Mouse (Mus musculus) CH12.LX (cell line): ENCODE data around the gene Fibcd1. TPM values are rescaled to one million over a fixed set of nuclear protein-coding genes. Genes with fewer than 3 reads are reported as not detected.

ENCODE experiments used
- DNase-seq: peaks from one replicate; pipeline ENCODE4 v3.0.0-alpha.2; 2013; ENCODE audit errors: extremely low read depth
- H3K27ac ChIP-seq: 2 replicates; pipeline ENCODE4 v1.5.1; 2012; ENCODE audit warnings: low read depth, mild to moderate bottlenecking, control low read depth, moderate library complexity; ENCODE audit not compliant: insufficient read depth
- H3K27me3 ChIP-seq: replicated peaks from 2 replicates; pipeline ENCODE3; 2012; ENCODE audit warnings: inconsistent platforms
- H3K36me3 ChIP-seq, 2 experiments: replicated peaks in 1 of 2; 2 replicates each; pipeline versions ENCODE3 to v1.6.1; 2012; ENCODE audit warnings: inconsistent platforms in 1 of 2, low read length in 1 of 2, mild to moderate bottlenecking in 1 of 2, mixed read lengths in 1 of 2, moderate library complexity in 1 of 2; ENCODE audit not compliant: control insufficient read depth in 1 of 2, insufficient read depth in 1 of 2
- H3K4me1 ChIP-seq, 2 experiments: 2 replicates each; pipeline ENCODE4 v1.6.1; 2012; ENCODE audit warnings: inconsistent platforms in 1 of 2, moderate library complexity in 1 of 2; ENCODE audit not compliant: insufficient read depth in 2 of 2, control insufficient read depth in 1 of 2
- H3K4me2 ChIP-seq: 2 replicates; pipeline ENCODE4 v1.6.1; 2012; ENCODE audit warnings: low read depth, mild to moderate bottlenecking, control low read depth; ENCODE audit not compliant: poor library complexity, insufficient read depth, severe bottlenecking
- H3K4me3 ChIP-seq, 3 experiments: fragments of 150-350 bp in 1 of 3; sonication (generic) in 1 of 3; replicated peaks in 1 of 3; 2 replicates each; pipeline versions ENCODE3 to v1.5.1; 2011 to 2012; ENCODE audit warnings: low read depth in 2 of 3, low read length in 2 of 3, mild to moderate bottlenecking in 2 of 3, moderate library complexity in 2 of 3, control low read depth in 1 of 3, improper control_type of control experiment in 1 of 3, inconsistent platforms in 1 of 3, mixed read lengths in 1 of 3; ENCODE audit not compliant: poor library complexity in 1 of 3
- H3K79me2 ChIP-seq: replicated peaks from 2 replicates; pipeline ENCODE4 v1.6.1; 2012; ENCODE audit warnings: mild to moderate bottlenecking, moderate library complexity; ENCODE audit not compliant: control insufficient read depth, poor library complexity, insufficient read depth, severe bottlenecking; ENCODE audit errors: extremely low read depth
- H3K9ac ChIP-seq: 2 replicates; pipeline ENCODE4 v1.6.1; 2012; ENCODE audit warnings: low read depth, mild to moderate bottlenecking, control low read depth, moderate library complexity; ENCODE audit not compliant: insufficient read depth
- H3K9me3 ChIP-seq: replicated peaks from 2 replicates; pipeline ENCODE3; 2012; ENCODE audit warnings: low read length, inconsistent platforms, mixed read lengths
- BHLHE40 ChIP-seq: IDR thresholded peaks from 2 replicates; pipeline ENCODE4 v1.6.1; 2011; ENCODE audit warnings: mild to moderate bottlenecking, low read depth, low read length, improper control_type of control experiment
- CTCF ChIP-seq, 2 experiments: IDR thresholded peaks in 1 of 2; conservative IDR thresholded peaks in 1 of 2; 2 replicates each; pipeline ENCODE4 v1.5.1; 2011 to 2012; ENCODE audit warnings: low read depth in 2 of 2, low read length in 2 of 2, improper control_type of control experiment in 1 of 2, inconsistent platforms in 1 of 2, mild to moderate bottlenecking in 1 of 2, moderate library complexity in 1 of 2
- E2F4 ChIP-seq: IDR thresholded peaks from 2 replicates; pipeline ENCODE4 v1.6.1; 2011; ENCODE audit warnings: low read depth, low read length, improper control_type of control experiment; ENCODE audit not compliant: insufficient replicate concordance
- ELF1 ChIP-seq: IDR thresholded peaks from 2 replicates; pipeline ENCODE4 v1.6.1; 2014; ENCODE audit warnings: low read depth, mild to moderate bottlenecking, inconsistent platforms, low read length, improper control_type of control experiment
- EP300 ChIP-seq: IDR thresholded peaks from 2 replicates; pipeline ENCODE4 v1.6.1; 2011; ENCODE audit warnings: low read length, improper control_type of control experiment
- GABPA ChIP-seq: IDR thresholded peaks from 2 replicates; pipeline ENCODE4 v1.6.1; 2012; ENCODE audit warnings: low read depth, low read length, improper control_type of control experiment, inconsistent platforms; ENCODE audit not compliant: insufficient replicate concordance
- IRF4 ChIP-seq: IDR thresholded peaks from 2 replicates; pipeline ENCODE4 v1.6.1; 2014; ENCODE audit warnings: low read depth, mild to moderate bottlenecking, inconsistent platforms, low read length, improper control_type of control experiment
- JUN ChIP-seq: IDR thresholded peaks from 2 replicates; pipeline ENCODE4 v1.6.1; 2011; ENCODE audit warnings: low read depth, mild to moderate bottlenecking, low read length, improper control_type of control experiment, moderate library complexity; ENCODE audit not compliant: insufficient read depth
- JUND ChIP-seq: conservative IDR thresholded peaks from 2 replicates; pipeline ENCODE4 v1.6.1; 2011; ENCODE audit warnings: low read depth, low read length, improper control_type of control experiment
- KAT2A ChIP-seq: IDR thresholded peaks from 2 replicates; pipeline ENCODE4 v1.6.1; 2012; ENCODE audit warnings: low read length, improper control_type of control experiment, inconsistent platforms; ENCODE audit not compliant: insufficient replicate concordance
- MAFK ChIP-seq: IDR thresholded peaks from 2 replicates; pipeline ENCODE4 v1.6.1; 2011; ENCODE audit warnings: low read length, improper control_type of control experiment; ENCODE audit not compliant: insufficient replicate concordance
- MAX ChIP-seq: IDR thresholded peaks from 2 replicates; pipeline ENCODE4 v1.6.1; 2011; ENCODE audit warnings: low read length, improper control_type of control experiment
- MXI1 ChIP-seq: IDR thresholded peaks from 2 replicates; pipeline ENCODE4 v1.6.1; 2011; ENCODE audit warnings: mild to moderate bottlenecking, low read depth, low read length, improper control_type of control experiment
- MYC ChIP-seq: IDR thresholded peaks from 2 replicates; pipeline ENCODE4 v1.6.1; 2011; ENCODE audit warnings: low read depth, mild to moderate bottlenecking, improper control_type of control experiment, low read length
- NELFE ChIP-seq: IDR thresholded peaks from 2 replicates; pipeline ENCODE4 v1.6.1; 2011; ENCODE audit warnings: low read depth, low read length, improper control_type of control experiment
- NRF1 ChIP-seq: IDR thresholded peaks from 2 replicates; pipeline ENCODE4 v1.6.1; 2014; ENCODE audit warnings: low read depth, mild to moderate bottlenecking, inconsistent platforms, low read length, improper control_type of control experiment, moderate library complexity
- PAX5 ChIP-seq: IDR thresholded peaks from 2 replicates; pipeline ENCODE4 v1.6.1; 2012; ENCODE audit warnings: low read length, inconsistent platforms, mixed read lengths
- RAD21 ChIP-seq: IDR thresholded peaks from 2 replicates; pipeline ENCODE4 v1.6.1; 2011; ENCODE audit warnings: low read depth, mild to moderate bottlenecking, low read length, improper control_type of control experiment, moderate library complexity
- RCOR1 ChIP-seq: conservative IDR thresholded peaks from 2 replicates; pipeline ENCODE4 v1.6.1; 2012; ENCODE audit warnings: low read depth, mild to moderate bottlenecking, inconsistent platforms, low read length, improper control_type of control experiment
- SIN3A ChIP-seq: IDR thresholded peaks from 2 replicates; pipeline ENCODE4 v1.6.1; 2012; ENCODE audit warnings: low read length, improper control_type of control experiment, inconsistent platforms
- TCF12 ChIP-seq: IDR thresholded peaks from 2 replicates; pipeline ENCODE4 v1.6.1; 2014; ENCODE audit warnings: low read depth, mild to moderate bottlenecking, inconsistent platforms, low read length, improper control_type of control experiment
- UBTF ChIP-seq: IDR thresholded peaks from 2 replicates; pipeline ENCODE4 v1.6.1; 2012; ENCODE audit warnings: low read depth, mild to moderate bottlenecking, inconsistent platforms, low read length, improper control_type of control experiment, moderate library complexity
- USF1 ChIP-seq: IDR thresholded peaks from 2 replicates; pipeline ENCODE4 v1.6.1; 2014; ENCODE audit warnings: low read depth, mild to moderate bottlenecking, inconsistent platforms, low read length, improper control_type of control experiment
- ZC3H11A ChIP-seq: IDR thresholded peaks from 2 replicates; pipeline ENCODE4 v1.6.1; 2012; ENCODE audit warnings: low read depth, mild to moderate bottlenecking, inconsistent platforms, low read length, improper control_type of control experiment
- ZKSCAN1 ChIP-seq: IDR thresholded peaks from 2 replicates; pipeline ENCODE4 v1.6.1; 2012; ENCODE audit warnings: low read depth, inconsistent platforms, low read length, improper control_type of control experiment, borderline replicate concordance
- ZMIZ1 ChIP-seq: IDR thresholded peaks from 2 replicates; pipeline ENCODE4 v1.6.1; 2012; ENCODE audit warnings: low read depth, mild to moderate bottlenecking, inconsistent platforms, low read length, improper control_type of control experiment
- ZNF384 ChIP-seq: IDR thresholded peaks from 2 replicates; pipeline ENCODE4 v1.6.1; 2012; ENCODE audit warnings: low read depth, low read length, improper control_type of control experiment, inconsistent platforms
- dilution Hi-C: fragments of 300-500 bp; cut with MboI; formaldehyde crosslinking; loops from 2 replicates; pipeline ENCODE4 v1.14.3; 2020; ENCODE audit warnings: low sequenced_read_pairs; ENCODE audit not compliant: extremely low pct_unique_long_range_greater_than_20kb, extremely low pct_ligation_motif_present
- in situ Hi-C: fragments of 300-500 bp; cut with MboI; formaldehyde crosslinking; loops from 3 replicates; pipeline ENCODE4 v1.14.3; 2019; ENCODE audit warnings: low sequenced_read_pairs, low pct_ligation_motif_present, low pct_unique_long_range_greater_than_20kb, mixed read lengths
- polyA plus RNA-seq: library from polyadenylated mRNA; unstranded; fragments of >175 nt; gene quantifications from 2 replicates; pipeline ENCODE4 v1.2.1, GENCODE M21; 2012; ENCODE audit warnings: low read depth; ENCODE audit not compliant: insufficient read length
- total RNA-seq, 2 experiments: library from RNA; depleted of rRNA; stranded (reverse); fragments of 300-350 nt in 1 of 2; fragments of >200 nt in 1 of 2; gene quantifications; 2 replicates each; pipeline ENCODE4 v1.2.3; 2012 to 2014

Gene Fibcd1
- 0.04 TPM in 2 replicates for total RNA-seq (2012; rRNA removed)
- total RNA-seq (2014; rRNA removed), result 0.04 and 0.15 TPM in 2 replicates
- polyA plus RNA-seq, result 0.09 and 0.10 TPM in 2 replicates

- H3K36me3 ChIP-seq, result no peaks in the 10 kb centered on the region
- in situ Hi-C loops, result no loop called here
- no peak within 1 kb of the TSS for H3K27ac ChIP-seq
- no peaks in the 10 kb centered on the region for H3K9me3 ChIP-seq
- no peak within 1 kb of the TSS for H3K9ac ChIP-seq
- DNase-seq, result no peak
- no peak within 1 kb of the TSS for H3K4me3 ChIP-seq
- H3K27me3 ChIP-seq, result peaks cover 65% of the 10 kb centered on the region
- H3K4me1 ChIP-seq, result no peaks in the 10 kb centered on the region
- no peaks in the 10 kb centered on the region for H3K79me2 ChIP-seq
- dilution Hi-C loops, result no loop called here
- H3K4me2 ChIP-seq, result no peak within 1 kb of the TSS
- no peak for TF ChIP-seq PAX5
- TF ChIP-seq USF1, result no peak
- TF ChIP-seq TCF12, result no peak
- no peak for TF ChIP-seq BHLHE40
- TF ChIP-seq ELF1, result no peak
- TF ChIP-seq GABPA, result no peak
- TF ChIP-seq MAX, result no peak
- TF ChIP-seq ZKSCAN1, result no peak
- no peak for TF ChIP-seq NRF1
- no peak for TF ChIP-seq JUND
- no peak for TF ChIP-seq CTCF (conservative IDR thresholded peaks at IDR 0.05 in 1 of 2, IDR thresholded peaks at IDR 0.05 in 1 of 2; ENCODE audit: low read depth in 2 of 2, low read length in 2 of 2)
- no peak for TF ChIP-seq SIN3A
- no peak for TF ChIP-seq RAD21
- TF ChIP-seq KAT2A, result no peak
- no peak for TF ChIP-seq ZMIZ1
- no peak for TF ChIP-seq MAFK
- TF ChIP-seq RCOR1, result no peak
- TF ChIP-seq UBTF, result no peak
- no peak for TF ChIP-seq MXI1
These were observed at the start of gene Fibcd1 for GRCm38 (mm10) chr2:31845896-31846691. Fibcd1 (minus strand) TSS chr2:31846005.

GRCm38 (mm10) chr2:31894221-31894870 is 48.5 kb upstream of the Fibcd1 start:
- dilution Hi-C loops, result no loop called here
- Histone ChIP-seq H3K27me3 (peaks cover 58% of the 10 kb centered on the region), H3K27ac (no peak overlapping the region), H3K36me3 (no peaks in the 10 kb centered on the region), H3K9me3 (no peaks in the 10 kb centered on the region), H3K4me1 (no peaks in the 10 kb centered on the region; a peak in 1 of 4 replicates), H3K9ac (no peak overlapping the region), H3K4me2 (no peak overlapping the region), H3K79me2 (no peaks in the 10 kb centered on the region), H3K4me3 (no peak overlapping the region)
- in situ Hi-C loops, result no loop called here
- TF ChIP-seq E2F4 (no peak), IRF4 (no peak), ZC3H11A (no peak), MYC (no peak), NELFE (no peak), MXI1 (no peak), TCF12 (no peak), USF1 (no peak), JUN (no peak), EP300 (no peak), JUND (no peak), KAT2A (no peak), NRF1 (no peak), ZKSCAN1 (no peak), ZNF384 (no peak), ELF1 (no peak), RAD21 (no peak), UBTF (no peak)
- DNase-seq, result no peak
